Mouse (Mus musculus) kidney, postnatal 36 days (tissue): ENCODE measurements around the gene Gm37240.

Experiments used
- DNase-seq, 2 experiments: peaks; one replicate each; pipeline ENCODE4 v3.0.0; 2021 to 2022; ENCODE audit warnings: mixed read lengths in 2 of 2

Gm37240 gene

DNA sequence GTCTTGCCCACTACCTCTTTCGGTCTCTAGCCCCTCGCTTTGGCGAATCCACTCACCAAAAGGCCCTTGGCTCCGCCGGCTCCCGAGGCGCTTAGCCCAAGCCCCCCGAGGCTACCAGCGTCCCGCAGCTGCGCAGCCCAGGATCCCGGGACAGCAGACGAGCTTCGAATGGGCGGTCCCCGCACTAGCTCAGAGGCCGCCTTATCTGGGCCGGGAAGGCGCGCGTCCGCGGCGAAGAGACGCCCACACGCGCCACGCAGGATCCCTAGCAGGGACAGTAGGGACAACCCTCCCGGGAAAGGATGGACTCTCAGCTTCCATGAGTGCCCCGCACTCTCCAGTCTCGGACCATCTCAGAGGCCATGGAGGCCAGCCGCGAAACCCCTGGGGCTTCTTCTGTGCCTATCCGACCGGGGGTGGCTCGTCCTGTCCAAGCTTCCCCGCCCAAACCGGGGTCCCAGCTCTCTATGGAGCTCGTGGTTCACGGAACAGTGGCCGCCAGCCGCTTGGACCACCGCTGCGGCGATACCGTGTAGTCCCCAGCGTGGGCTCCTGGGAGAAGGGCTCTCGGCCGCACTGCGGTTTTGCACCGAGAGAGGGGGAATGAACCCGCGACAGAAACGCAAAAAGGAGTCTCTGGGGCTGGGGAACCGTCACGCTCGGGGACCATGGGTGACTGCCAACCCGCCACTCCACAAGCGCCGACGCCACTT is 1407.9 kb downstream of the Gm37240 start:
- peak; percentile 54 to 76 for DNase-seq

DNA sequence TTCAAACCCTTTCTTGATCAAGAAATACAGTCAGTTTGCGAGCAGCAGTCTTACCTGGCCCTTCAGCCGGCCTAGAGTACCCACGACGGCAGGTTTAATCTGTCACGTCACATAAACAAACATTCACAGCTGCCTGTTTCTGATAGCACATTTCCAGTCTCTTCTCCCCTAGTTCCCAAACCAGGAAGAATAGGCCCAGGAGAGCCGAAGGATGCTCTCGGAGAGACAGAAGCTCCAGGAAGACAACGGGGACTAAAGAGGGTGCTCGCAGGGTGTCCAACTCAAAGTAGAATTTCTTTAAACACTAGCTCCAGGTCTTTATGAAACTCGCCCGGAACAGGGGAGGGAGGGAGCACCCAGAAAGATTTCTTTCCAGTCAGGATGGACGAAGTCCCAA is 1408.4 kb downstream of the Gm37240 start:
- DNase-seq = no peak

DNA sequence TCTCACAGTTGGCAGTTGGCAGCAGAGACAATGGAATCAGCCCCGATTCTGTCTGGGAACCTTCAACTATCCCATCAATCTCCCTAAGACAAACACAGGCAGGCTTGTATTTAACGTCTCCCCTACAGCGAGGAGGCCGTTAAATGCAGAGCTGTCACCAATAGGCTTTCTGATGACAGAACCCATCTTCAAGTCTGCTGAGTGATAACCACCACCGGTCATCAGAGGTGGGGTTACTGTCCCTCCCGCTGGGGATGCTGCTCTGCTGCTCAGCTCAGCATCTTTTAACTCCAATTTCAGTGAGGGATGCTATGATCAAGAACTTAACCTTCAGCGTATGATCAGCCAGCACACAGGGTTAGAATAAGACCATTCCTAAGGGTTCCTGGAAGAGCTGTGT is 1409.1 kb downstream of the Gm37240 start:
- DNase-seq = no peak

DNA sequence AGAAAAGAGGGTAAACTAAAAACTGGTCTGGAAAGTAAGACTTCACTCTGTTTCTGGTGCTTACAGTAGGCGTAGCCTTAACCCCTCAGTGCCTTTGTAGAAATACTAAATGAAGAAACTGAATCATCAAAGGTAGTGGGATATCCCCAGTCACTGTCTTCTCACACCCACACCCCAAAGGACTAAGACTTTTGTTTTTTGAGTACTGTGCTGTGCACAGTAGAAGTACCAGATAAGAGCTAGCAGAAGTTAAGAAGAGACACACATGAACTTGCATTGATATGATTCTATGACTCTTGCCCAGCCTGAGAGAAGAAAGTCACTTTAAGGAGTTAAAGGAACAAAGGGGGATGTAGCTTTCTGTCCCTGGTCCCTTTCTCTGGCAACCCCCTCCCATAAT is 1409.8 kb downstream of the Gm37240 start:
- DNase-seq = no peak

DNA sequence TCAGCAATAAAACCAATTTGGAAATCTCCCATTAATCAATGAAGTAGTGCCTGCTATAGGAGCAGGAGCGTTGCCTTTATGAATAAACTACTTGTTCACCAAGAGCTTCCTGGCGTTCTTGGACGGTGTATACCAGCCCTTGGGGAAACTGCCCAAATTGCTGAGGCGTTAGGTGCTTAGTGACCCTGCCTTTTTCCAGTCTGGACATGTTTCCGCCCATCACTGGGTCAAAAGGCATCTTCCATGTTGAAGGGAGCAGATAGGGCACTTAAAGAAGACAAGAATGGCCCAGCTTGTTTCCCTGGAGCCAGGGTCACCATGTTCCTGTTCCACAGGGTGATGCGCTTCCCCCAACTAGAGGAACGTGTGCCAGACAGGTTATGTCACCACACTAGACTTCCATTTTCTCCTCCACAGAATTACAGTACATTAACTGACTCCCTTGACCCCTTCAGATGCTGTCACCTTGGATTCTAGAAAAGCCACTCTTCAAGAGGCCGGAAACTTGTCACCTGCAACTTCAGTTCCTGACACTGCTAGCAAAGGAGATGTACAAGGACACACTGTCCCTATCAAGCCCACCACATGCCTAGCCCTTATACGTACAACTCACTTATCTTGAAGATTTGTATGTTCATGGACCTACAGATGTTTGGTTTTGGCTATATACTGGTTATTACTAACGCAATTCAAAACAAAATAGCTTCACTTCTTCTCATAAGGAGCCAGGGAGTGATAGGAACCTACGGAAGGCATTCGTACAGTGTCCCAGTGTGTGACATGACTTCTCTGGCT is 1412.1 kb downstream of the Gm37240 start:
- DNase-seq = no peak

DNA sequence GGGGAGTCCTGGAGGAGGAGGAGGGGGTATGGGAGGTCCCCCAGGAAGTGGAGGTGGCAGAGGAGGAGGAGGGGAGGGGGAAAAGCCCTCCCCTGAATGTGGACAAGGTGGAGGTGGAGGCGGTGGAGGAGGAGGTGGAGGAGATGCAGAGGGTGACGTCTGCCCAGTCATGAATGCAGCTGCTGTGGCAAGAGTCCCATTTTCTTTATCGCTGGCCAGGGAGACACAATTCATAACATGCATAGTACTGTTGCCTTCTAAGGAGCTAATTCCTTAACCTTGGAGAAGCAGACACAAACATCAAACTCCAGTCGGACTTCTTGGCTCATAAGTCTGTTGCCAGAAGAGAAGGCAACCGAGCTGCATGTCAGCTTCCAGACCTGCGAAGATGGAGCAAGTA is 1412.9 kb downstream of the Gm37240 start:
- no peak for DNase-seq

DNA sequence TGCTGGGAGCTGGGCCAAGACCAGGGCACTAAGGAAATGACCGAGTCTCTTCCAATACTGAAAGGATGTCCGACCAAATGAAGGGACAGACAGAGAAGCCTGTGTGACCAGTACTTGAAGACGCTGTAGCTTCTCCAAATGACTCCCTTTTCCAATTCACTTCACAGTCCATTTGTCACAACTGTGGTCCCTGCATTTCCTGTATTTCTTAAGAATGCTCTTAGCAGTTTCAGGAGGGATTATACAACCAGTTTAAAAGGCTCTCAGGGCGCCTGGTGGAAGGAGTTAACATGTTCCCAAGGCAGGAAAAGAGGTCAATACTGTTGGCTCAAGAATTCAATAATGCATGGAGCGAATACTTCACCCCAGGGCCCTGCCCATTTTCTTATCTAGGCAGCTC is 1414.4 kb downstream of the Gm37240 start:
- peak; percentile 12 to 46 for DNase-seq

DNA sequence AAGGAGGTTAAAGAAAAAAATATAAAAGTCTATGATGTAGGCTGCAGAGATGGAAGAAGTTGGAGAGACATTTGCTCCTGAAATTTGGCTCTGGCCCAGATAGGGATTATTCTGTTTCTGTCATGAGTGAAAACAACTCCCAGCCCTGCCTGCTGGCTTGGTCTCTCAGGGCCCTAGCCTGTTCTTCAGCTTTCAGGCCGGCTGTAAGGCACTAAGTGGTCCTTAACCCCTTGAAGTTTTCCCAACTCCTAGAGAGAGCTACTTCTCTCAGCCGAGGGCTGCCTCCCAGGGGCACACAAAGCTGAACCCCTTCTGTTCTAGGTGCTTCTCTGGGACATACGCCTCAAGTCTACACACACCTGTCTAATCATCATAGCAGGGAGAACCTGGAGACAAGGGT is 1414.8 kb downstream of the Gm37240 start:
- DNase-seq = no peak

DNA sequence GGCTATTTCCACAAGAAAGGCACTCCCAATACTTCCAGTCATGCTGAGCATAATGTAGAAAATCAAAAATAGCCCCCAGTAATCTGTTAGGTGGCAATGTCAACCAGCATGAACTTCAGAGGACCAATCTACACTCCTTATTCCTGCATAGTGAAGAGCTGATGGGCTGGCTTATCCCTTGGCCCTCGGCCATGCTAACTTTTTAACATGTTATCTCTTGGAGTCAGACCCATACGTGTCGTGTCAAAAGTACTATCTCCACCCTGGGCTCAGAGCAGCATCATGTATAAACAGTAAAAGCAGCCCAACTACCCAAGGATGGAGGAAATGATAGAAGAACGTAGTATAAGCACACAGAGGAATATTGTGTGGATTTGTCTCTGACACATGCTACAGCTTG is 1416.2 kb downstream of the Gm37240 start:
- no peak for DNase-seq

DNA sequence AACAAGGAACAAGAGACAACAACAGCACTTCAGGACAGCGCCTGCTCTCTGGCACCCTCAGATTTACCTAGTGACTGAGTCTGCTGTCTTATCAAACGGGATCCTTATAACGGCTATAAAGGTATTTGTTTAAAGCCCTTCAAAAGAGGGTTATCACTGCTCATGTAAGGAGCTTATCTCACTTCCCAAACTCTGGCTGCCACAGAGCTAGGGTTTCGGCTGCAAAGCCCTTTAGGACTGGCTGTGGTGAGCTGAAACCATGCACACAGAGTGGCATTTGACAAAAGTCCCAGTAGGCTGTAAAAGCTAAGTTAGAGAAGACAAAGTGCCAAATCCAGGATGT is 1419.2 kb downstream of the Gm37240 start:
- DNase-seq = no peak

DNA sequence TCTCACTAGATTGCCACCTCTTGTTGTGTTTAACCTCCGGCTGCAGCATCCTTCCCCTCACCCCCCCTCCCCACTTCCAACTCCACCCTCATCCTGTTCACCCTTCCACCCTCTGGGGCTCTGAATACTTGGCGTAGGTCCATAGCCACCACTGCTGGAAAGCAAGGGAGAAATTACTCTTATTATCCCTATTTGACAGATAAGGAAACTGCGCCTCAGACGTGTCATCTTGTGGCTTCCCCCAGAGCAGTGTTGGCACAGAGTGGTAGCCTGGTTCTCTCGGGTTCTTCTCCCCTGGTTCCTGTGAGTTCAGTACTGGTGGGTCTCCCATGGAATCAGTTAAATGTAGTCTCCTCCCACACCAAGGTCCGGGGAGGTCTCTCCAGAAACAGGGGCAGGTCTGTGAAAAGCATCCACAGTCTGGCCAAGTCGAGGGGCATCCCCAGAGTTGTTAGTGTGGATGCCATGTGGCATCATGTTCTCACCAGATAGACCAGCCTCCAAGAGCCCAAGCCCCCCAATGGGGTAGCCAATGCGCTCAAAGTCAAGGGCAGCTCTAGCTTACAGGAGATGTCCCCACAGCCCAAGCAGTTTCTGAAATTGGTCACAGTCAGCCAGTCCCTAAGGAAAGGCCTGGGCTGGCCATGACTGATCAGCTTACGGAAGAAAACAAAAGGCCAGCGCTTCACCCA is 1419.8 kb downstream of the Gm37240 start:
- DNase-seq = peak; percentile 71 to 73

DNA sequence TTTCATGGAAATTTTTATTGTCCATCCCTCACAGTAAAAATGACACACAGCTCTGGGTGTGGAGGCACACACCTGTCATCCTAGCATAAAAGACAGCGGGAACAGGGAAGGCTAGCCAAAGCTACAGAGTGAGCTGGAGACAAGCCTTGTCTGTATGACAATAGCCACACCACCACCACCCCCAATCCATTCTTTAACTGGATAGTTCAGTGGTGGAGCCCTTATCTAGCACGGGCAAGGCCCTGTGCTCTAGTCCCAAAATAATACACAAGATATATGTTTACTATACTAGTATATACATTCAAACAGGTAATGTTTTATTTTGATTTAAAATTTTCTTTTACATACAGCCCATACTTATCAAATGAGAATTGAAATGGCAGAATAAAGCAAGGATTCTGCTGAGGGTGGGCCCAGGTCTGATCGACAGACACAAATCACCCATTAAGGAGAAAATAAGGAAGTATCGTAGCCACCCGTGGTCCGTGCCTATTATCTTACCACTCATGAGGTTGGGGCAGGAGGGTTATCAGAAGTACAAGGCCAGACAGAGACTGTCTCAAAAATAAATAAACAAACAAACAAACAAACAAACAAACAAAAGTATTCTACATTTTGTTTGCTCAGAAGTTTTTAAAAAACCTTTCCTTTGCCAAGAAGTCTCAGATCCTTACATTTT is 1421.4 kb downstream of the Gm37240 start:
- no peak for DNase-seq

DNA sequence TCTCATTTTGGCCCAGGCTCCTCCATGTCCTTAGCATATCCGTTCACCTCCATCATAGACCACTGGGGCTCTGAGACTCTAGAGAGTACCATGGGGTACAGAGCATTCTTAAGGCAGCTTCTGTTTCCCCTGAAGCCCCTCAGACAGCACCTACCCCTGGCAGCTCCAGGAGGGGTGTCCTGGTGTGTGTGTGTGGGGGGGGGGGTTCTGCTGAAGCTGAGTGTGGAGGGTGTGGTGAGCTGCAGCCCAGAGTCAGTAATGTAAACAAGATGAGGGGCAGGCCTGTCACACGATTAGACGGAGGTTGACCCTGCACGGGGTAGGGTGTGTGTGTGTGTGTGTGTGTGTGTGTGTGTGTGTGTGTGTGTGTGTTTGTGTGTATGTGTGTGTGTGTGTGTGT is 1425.6 kb downstream of the Gm37240 start:
- no peak for DNase-seq

DNA sequence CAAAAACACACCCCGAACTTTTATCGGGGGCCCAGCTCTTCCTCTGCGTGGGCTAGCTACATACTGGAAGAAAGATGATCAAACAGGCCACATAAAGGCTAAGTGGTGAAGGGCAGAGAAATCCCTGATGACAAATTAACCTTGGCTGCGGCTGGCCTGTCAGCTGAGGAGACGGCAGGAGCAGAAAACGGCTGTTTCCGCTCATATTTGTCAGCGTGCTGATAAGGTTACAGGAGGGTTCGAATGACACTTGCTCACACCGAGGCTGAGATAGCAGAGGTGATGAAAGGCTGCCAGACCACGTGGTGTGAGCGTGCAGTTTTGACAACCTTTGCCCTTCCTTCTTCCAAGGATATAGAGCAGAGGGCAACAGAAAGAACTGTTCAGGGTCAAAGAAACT is 1426.4 kb downstream of the Gm37240 start:
- peak; percentile 79 to 81 for DNase-seq

DNA sequence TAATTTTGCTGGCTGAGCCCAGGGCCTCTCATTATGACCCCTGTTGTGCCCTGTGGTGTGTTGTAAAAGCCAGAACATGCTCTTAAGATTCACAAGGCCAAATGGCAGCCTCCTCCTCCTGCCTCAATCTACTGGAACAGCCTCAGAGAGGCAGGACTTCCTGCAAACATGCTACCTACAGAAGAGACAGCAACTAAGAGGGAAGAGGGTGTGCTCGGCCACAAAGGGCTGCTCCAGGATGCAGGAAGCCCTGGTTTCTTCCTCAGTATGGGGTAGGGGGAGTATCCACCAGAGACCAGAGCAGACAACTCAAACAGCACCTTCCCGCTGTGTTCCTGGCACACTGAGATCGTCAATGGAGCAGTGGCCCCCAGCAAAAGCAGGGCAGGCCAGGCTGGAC is 1426.8 kb downstream of the Gm37240 start:
- DNase-seq = peak in 1 of 2 experiments; percentile 5

DNA sequence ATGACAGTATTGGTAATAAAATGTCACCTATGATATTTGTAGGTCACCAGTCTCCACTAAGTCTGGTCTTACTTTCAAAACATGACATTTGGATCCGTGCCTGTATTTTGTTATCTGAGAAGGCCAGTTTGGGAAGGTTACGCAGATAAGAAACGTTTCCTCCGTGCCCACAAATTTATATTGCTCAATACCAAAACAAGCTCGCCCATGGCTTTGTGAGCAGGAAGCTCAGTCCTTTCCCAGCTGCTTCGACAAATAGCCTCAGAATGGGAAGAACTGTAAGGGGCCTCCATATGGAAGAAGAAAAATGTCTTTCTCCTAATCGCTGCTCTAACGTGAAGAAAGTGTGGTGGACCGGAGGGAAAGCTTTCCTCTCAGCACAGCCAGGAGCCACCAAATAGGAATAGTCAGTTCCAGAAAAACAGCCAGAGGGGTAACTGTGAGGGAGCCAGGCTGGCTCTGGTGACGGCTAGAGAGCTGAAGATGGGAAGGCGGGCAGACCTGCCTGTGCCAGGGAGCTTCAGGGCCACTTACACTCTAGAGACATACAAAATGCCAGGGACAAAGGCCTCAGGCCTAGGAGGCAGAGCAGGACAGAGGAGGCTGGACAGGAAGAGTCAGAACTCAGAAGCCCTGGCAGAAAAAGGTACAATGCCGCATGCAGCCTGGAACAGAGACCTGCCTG is 1431.4 kb downstream of the Gm37240 start:
- DNase-seq = peak in 1 of 2 experiments; percentile 66

DNA sequence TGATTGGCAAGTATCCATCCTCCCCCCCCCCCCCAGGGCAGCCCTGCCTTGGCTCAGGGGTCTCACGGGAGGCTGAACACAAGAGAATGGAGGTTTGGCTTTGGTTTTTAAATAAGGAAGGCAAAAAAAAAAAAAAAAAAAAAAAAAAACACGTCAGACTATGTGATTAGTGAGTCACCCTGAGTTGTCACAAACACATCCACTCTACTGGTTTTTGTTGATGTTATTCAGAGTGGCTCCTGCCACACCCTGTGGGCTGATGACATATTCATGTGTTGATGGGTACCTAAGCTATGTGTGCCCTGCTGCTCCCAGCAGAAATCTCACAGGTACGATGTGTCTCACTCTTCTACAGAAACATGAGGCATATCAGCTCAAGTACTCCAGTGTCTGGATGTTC is 1436.7 kb downstream of the Gm37240 start:
- no peak for DNase-seq

DNA sequence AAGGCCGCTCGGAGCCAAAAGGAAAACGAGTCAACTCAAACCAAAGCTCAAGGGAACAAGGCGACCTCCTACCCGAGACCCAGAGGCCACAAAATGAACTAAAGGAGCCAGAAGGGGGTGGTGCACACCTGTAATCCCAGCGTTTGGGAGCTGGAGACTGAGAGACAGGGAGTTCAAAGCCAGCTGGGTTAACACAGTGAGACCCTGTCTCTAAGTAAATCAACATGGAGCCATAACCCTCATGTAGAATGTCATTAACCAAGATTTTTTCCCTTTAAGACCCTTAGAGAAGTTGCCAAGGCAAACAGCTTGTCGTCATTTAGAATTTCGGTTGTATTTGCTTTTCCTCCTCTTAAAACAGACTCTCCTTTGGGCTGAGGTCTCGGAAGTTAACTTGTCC is 1438.3 kb downstream of the Gm37240 start:
- DNase-seq = no peak

DNA sequence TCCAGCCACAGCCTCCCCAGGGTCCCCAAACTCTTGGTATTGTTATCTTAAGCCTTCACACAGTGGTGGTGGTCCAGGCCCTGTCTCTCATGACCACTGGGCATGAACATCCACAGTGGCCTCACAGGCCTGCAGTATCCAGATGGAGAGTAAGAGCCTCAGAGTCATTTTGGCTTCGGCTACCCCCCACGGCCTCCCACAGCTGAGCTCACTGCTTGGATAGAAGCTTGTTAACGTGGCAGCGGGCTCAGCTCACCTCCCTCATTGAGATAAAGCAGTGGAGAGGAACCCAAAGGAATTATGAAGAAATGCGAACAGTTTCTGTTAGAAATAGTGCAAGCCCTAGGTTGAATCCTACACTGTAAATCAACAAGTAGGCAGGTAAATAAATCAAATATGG is 1439.5 kb downstream of the Gm37240 start:
- no peak for DNase-seq
